Mouse (Mus musculus): ENCODE data around the gene Slc11a2.
"Not testable (repeated sequence)": the region's sequence is repeated elsewhere in the genome, so short reads cannot be mapped to it uniquely, and the experiment has no call there.

Slc11a2 gene

DNA sequence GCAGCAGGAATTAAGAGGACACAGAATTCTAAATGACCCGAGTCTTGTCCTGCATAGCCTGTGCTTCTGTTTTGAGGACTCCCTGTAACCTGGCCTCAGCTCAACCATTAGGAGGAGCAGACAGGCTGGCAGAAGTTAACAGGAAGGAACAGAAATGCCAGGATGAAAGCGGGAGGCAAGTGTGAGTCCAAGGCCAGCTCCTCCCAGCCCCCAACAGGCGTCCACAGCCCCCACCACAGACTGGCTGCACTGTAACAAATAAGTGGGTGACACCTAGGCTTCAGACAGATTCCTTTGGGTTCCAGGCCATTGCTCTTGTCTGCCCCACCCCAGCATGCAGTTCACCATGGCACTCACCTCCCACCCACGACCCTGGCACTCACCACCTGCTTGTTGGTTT is 22.1 kb downstream of the Slc11a2 start:
- DNase-seq (ENCODE audit: low spot score) = no peak

DNA sequence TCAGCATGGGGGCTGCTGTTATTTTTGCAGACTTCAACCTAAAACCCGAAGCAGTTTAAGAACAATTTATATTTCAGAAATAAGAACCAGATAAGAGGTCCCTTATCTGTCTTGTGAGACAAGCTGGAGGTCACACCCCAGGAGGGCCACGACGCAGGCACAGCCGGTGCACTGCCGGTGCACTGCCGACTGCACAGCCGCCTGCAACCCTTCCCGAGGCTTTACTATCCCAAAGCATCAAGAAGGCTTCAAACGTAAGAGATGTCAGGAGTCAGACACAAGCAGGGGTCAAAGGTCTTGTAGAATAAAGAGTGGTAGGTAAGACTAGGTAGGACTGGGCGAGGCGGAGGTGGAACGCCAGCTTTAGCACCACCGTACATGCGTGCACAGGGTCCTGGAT is 22.5 kb downstream of the Slc11a2 start:
- no peak for DNase-seq (ENCODE audit: low spot score)

DNA sequence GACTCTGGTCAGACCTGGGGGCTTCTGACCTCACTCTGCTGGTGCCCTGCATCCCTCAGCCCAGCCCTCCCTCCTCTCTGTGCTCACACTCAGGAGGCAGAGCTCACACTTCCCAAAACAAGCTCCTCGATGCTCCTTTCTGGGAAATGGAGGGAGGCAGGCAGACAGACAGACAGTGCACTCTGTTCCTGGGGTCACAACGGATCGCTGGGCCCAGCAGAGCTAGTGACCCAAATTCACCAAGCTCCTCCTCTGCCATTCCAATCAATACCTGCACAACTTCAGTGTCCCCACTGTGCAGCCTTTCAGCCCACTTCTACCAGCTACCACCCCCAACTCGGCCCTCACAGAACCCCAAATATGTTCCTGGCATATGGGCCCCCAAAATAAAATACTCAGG is 23.1 kb downstream of the Slc11a2 start:
- no peak for DNase-seq (ENCODE audit: low spot score)

DNA sequence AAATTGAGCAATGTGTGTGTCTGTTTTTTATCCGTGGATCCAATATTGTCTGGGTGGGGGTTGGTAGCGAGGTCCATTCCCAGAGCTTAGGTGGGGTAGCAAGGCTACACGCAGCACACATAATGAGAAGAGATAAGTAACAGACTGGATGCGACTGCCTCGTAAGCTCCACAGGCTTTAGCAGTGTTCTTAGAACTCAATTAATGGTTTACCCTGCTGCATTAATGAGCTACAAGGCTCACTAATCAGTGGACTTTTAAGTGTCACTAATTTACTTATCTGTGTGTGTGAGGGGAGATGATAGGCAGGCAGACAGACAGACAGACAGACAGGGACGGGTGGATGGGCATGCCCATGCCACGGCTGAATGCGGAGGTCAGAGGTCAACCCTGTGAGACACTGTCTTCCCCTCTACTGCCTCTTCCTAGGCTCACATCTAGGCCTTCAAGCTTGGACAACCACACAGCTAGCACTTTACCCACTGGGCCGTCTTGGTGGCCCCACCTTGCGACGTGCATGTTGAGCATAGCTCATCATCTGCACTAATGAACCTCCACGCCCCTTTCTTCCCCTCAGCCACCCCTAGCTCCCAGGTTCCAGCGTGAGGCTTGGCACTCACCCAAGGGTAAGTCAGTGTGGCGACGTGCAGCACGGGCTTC is 24.2 kb downstream of the Slc11a2 start:
- DNase-seq (ENCODE audit: low spot score) = no peak

DNA sequence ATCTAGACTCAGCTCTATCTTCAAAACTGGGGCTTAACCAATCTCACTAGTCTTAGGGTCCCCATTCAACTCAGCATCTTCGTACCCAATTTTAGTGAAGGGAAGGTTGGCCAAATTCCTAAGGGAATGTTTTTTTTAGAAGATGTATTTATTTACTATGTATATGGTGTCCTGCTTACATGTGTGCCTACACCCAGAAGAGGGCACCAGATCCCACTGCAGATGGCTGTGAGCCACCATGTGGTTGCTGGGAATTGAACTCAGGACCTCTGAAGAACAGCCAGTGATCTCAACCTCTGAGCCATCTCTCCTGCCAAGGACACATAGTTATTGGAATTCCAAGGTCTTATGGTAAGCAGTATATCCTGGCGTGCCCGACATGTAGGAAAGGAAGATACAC is 29.3 kb downstream of the Slc11a2 start:
- DNase-seq (ENCODE audit: low spot score) = no peak

DNA sequence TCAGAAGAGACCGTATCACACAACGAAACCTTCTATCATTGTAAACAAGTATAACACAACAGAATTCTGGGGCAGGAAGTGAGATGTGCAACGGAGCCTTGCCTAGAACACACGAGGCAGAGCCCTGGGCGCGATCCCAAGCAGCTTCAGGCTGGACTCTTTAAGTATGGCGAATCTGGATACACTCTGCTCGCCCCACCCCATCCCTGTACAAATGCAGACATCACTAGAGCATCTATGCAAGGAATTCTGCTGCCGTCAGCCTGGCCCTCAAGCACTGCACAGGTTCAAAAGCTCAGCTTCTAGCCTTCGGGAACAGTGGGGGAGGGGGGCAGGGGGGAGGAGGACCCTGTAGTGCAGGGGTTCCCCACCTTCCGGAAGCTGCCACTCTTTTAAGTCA is 31.9 kb downstream of the Slc11a2 start:
- no peak for DNase-seq (ENCODE audit: low spot score)

DNA sequence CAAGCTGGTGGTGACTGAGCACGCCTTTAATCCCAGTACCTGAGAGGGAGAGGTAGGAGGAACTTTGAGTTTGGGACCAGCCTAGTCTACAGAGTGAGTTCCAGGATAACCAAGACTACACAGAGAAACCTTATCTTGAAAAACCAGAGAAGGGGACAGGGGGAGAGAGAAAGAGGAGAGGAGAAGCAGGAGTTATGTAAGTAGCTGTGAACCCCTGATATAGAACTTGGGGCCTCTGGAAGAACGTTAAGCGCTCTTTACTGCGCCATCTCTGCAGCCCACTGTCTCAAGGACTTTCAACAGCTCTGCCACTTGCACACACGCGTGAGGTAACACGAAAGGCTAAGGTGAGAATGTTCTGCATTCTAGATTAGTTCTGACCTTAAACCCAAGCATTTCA is 33.3 kb downstream of the Slc11a2 start:
- no peak for DNase-seq (ENCODE audit: low spot score)

DNA sequence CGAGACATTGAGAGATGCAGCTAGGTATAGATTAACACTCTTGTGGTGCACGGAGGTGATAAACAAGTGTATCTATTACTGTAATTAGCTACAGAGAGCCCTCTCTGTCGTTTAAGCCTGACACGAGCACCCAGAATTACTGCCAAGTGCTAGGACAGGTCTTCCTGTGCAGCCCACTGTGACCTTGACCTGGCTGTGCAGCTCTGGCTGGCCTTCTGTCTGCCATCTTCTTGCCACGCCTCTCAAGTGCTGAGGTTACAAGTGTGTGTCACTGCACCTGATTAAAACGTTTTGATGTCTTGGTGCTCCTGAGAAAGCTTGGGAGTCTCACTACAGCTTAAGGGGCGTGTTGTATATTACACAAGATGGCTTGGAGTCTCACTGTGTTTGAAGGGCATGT is 33.8 kb downstream of the Slc11a2 start:
- DNase-seq (ENCODE audit: low spot score) = no peak

DNA sequence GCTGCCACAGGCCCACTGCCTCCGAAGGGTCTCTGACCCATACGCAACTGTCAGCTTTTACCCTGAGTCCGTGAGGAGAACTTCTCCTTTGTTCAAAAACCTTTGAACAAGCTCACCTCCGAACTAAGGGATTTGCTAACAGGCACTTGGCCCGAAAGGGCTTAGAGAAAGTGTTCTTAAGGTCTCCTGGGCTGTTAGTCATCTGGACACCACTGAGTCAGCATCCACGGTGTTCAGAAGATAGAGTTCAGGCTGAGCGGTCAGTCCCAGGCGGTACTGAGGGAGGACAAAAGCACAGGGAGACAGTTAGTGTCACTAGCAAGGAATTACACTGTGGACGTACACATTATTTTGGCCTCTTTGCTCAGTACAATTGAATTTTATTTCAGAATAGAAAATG is 36.0 kb downstream of the Slc11a2 start:
- no peak for DNase-seq (ENCODE audit: low spot score)

DNA sequence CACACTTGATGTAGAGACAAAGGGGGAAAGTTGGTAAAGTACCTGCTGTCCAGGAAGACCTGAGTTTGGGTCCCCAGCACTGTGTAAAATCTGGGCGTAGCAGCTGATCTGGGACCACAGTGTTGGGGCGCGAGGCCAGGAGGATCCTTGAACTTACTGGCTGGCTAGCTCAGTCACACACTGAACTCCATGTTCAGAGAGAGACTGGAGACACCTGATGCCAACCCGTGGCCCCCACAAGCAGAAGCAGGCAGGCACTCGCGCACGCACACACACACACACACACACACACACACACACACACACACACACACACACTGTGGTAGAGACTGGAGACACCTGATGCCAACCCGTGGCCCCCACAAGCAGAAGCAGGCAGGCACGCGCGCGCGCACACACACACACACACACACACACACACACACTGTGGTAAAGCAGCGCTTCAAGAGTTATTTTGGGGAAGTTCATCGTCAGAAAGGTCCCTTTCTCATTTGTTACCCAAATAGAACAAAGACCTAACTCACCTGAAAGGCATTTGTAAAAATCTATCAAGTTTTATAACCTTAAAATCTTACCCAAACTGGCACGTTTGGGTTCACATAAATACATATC is 36.5 kb downstream of the Slc11a2 start:
- DNase-seq (ENCODE audit: low spot score) = no peak

DNA sequence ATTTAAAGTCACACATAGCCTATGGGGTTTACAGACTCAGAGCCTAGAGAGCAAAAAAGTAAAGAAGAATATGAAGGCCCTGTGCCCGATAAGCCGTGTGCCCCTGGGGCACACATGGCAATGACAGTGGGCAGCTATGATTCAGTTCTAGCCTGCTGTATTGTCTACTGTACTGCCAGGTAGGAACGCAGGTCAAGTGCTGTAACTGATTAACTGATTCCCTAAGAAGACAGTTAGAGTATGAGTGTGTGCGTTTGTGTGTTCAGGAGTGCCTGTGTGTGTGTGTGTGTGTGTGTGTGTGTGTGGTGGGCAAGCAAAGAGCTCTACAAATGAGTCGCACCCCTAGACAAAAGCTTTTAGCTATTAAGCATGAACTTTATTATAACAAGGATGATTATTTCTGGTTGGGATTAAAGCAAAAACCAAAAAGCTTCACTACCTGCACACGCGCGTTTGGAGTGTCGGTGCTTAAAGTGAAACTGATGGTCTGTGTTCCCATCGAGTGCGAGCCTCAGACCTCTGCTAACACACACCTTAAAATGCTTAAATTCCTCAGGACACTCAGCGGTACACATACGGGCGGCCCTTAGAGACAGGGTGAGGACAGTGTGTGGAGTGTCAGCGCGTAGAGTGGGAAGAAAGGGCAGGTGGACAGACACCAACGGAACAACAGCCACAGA is 37.2 kb downstream of the Slc11a2 start:
- no peak for DNase-seq (ENCODE audit: low spot score)

DNA sequence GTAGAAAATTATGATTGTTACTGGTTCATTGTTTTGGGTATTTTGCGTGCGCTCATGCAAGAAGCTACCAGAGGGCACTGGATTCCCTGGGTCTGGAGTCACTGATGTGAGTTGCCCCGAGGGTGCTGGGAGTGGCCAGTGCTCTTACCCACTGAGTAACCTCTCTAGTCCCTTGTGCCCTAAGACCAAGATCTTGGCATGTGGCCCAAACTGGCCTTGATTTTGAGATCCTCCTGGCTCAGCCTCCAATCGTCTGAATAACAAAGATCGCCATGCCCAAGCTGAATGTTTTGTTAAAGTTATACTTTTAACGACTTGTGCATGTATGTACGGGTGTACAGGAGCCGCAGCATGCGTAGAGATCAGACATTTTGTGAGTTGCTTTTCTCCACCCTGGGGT is 39.2 kb downstream of the Slc11a2 start:
- DNase-seq (ENCODE audit: low spot score) = no peak

DNA sequence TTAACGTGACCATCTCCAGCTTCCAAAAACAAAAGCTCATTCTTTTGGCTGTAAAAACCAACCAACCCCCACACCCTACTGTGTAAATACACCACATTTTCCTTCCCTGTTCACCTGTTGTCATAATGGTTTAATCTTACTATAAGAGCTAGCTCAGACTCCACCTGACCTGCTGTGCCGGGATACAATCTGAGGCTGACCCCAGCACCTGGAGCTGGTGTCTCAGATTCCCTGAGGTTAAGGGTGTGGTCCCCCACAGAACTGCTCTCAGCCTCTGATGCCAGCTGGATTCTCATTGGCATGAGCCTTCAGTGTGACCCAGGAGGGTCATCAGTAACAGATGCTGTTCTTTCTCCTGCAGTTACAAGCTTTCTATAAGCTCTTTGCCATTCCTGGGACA is 44.8 kb downstream of the Slc11a2 start:
- no peak for DNase-seq (ENCODE audit: low spot score)

DNA sequence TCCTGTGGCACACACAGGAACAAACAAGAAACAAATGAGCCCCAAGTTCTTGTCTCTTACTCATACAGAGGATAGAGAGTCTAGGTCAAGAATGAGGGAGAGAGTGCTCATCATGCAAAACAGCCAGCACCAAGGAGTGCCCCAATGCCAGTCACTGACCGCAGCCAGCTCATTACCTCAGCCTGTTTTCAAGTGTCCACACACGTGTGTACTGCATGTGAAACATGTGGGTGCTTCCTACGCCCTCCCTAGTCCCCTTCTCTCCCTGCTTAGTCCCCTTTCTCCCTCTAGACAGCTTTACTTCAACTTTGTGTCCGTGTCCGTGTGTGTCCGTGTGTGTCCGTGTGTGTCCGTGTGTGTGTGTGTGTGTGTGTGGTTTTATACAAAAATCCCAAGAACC is 45.2 kb downstream of the Slc11a2 start:
- no peak for DNase-seq (ENCODE audit: low spot score)

DNA sequence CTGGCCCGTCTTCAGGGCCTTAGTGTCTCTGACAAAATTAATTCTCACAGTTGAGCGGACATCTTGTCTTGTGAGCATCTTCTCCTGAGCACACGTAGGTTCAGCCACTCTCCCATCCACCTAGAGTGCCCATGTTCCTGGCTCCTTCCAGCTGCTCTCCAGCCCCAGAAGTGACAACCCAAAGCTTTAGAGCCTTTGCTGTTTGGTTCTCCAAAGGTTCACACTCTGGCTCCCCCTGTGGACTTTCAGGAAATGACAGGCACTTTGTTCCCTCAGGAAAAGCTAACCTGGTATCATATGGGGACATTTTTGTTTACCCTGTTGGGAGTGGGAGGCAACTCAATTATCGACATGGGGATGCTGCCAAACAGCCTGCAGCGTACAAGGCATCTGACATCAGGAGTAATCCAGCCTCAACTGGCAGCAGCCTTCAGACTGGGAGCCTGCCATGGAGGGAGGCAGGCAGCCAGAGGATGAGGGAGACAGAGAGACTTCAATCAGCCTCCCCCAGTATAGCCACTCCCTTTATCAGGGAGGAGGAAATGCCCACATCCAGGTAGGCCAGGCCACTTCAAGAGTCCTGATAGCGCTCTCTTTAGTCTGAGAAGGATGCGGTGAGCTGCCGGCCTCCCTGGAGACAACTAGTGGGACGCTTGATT is 46.9 kb downstream of the Slc11a2 start:
- DNase-seq (ENCODE audit: low spot score) = not testable (repeated sequence)

DNA sequence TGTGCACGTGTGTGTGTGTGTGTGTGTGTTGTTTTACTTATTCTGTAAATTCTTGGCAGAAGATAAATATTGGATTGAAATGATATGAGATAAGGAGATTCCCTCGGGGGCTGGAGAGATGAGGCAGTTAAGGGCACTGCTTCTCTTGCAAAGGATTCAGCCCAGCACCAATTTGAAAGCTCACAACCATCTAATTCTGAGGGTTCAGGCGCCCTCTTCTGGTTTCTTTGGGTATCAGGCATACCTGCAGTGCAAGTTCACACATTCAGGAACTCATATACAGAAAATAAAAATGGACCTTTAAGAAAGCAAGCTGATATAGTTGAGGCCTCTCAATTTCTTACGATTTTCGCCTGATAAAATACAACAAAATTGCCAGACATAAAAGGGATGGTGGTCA is 49.8 kb downstream of the Slc11a2 start:
- DNase-seq (ENCODE audit: low spot score) = peak; percentile 64

DNA sequence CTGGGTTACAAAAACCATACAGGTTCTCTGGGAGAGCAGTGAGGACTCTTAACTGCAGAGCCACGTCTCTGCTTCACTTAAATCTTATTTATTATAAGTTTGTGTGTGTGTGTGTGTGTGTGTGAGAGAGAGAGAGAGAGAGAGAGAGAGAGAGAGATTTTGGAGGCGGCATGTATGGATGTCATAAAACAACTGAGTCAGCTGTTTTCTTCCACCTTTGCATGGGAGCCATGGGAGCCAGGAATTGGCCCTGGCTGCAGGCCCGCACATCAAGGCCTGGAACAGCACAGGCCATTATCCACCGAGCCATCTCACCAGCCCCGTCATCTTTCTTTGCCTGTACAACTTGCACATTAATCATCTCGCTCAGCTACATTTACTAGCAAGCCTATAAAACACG is 57.8 kb downstream of the Slc11a2 start:
- DNase-seq (ENCODE audit: low spot score) = no peak

DNA sequence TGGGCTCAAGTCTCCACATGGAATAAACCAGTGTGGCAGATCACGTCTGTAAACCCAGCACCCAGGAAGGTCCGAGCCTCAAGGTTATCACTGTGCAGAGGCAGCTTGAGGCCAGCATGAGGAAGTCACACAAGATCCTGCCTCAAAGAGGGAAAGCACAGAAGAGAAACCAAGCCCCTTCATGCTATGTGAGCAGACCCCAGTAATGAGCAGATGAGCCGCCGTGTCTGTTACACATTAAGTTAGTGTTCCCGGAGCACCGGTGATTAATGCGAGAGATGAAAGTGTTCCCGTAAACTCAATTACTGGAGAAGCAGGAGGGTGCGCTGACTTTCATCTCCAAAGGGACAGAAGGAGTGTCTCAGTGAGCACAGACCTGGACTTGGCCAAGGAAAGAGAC is 58.9 kb downstream of the Slc11a2 start:
- DNase-seq (ENCODE audit: low spot score) = not testable (repeated sequence)

DNA sequence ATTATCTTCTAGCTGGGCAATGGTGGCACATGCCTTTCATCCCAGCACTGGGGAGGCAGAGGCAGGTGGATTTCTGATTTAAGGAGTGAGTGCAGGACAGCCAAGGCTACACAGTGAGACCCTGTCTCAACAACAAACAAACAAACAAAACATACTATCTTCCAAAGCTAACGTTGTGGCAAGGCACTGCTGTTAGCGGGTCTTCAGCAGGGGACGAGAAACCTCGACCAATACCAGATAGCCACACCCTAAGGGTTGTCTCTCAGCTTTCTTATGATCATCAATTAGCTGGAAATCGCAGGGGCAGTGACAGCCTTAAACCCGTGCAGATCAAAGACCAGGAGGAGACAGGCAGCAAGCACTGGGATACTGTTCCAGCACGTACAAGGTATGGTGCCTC is 60.6 kb downstream of the Slc11a2 start, which contains the start of gene Higd1c:
Gene Higd1c, plus strand, starts transcription at position 301 of the 400 bp plus-strand sequence.
- peak; percentile 0 for DNase-seq (ENCODE audit: low spot score)

DNA sequence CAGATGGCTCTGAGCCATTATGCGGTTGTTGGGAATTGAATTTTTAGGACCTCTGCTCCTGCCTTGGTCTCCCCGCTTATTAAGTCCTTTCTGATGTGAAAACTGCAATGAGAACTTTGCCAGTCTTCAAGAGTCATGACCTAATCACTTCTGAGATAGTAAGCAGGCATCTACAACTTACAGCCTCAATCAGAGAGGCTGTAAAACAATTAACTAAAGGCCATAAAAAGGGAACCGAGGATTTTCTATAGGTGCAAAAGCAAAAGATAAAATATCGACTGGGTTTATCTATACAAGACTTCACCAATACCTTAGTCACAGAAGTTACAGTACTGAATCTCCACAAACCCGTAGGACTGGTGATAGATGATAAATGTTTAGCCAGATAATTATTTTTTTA is 69.0 kb downstream of the Slc11a2 start:
- peak; percentile 0 for DNase-seq (ENCODE audit: low spot score)

DNA sequence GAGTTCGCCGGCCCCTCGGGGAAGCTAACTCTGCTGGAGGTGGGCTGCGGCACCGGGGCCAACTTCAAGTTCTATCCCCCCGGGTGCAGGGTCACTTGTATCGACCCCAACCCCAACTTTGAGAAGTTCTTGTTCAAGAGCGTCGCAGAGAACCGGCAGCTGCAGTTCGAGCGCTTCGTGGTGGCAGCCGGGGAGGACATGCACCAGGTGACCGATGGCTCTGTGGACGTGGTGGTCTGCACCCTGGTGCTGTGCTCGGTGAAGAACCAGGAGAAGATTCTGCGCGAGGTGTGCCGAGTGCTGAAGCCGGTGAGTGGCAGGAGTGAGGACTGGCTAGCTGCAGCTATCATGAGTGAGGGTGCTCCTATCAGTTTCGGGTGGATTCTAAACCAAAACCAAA is 71.5 kb downstream of the Slc11a2 start:
- not testable (repeated sequence) for DNase-seq (ENCODE audit: low spot score)

DNA sequence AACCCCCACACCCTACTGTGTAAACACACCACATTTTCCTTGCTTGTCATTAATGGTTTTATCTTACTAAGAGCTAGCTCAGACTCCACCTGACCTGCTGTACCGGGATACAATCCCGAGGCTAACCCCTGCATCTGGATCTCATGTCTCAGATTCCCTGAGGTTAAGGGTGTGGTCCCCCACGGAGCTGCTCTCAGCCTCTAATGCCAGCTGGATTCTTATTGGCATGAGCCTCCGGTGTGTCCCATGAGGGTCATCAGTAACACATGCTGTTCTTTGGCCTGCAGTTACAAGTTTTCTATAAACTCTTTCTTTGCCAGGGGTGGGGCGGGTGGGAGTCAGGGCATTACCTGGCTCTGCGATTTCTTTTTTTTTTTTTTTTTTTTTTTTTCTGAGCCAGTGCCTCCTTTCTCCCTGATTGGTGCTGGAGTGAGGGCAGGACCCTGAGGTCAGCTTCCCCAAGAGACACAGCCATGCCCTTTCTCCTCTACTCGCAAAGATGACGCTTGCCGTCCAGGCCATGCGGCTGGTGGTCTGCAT is 72.1 kb downstream of the Slc11a2 start, which contains the start of the genes Methig1 and Mettl7a2:
Gene Methig1, plus strand, starts transcription at position 439 of the 540 bp plus-strand sequence.
Gene Mettl7a2, plus strand, starts transcription at position 490 of the 540 bp plus-strand sequence.
- DNase-seq (ENCODE audit: low spot score) = no peak
